Mouse (Mus musculus) adrenal gland, postnatal 10 days (tissue): ENCODE measurements around the gene Wdr11. TPM values are rescaled to one million over a fixed set of nuclear protein-coding genes. Genes with fewer than 3 reads are reported as not detected.

Experiments
- DNase-seq: peaks from one replicate; pipeline ENCODE4 v3.0.0; 2021; ENCODE audit warnings: mixed read lengths
- total RNA-seq, 2 experiments: library from RNA; stranded (reverse); gene quantifications; 2 replicates each; pipeline ENCODE4 v1.2.3; 2021

Wdr11 gene
- total RNA-seq, 2 experiments from 2014 or later: 37.6 to 45.6 TPM

DNA sequence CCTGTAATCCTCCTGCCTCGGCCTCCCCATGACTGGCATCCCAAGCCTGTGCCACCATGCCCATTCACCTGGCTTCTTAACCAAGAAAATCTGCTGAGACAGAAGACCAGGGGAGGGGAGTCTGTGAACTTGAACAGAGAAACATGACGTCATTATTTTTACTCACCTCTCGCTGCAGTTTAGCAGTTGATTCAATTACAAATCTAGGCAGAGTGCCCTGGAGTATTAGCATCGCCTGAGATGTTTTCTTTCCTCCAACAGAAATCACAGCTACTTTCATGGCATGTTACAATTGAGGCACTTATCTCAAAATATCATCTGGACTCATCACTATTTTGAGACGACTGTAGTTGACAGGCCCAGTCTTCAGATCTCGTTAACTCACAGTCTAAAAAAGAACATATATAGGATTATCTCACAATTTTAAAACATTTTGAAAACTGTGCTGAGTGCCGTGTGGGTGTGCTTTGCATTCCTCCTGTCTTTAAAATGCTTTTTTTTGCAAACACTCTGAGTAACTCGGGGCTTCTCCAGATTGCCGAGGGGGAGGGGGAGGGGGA, 61.3 kb downstream of the Wdr11 start:
- DNase-seq: no peak

DNA sequence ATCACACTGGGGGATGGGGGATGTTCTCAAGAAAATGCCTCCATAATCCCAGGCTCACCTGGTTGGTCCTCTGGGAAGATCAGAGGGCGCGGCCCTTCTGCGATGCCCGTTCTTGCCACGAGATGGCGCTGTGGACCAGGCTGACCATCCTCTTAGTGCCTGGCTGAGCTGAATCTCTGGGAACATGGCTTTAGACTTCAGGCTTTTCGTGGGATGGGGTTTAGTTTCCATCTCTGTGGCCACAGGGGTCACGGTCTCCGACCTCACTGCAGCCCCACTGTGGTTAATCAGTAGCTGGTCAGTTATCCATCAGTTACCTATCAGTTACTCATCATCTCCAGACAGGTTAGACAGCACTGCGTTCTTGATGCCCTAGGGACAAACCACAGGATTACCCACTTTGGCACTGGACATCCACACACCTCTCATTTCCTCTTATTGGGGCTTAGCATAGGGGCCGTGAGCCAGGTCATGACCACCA, 62.2 kb downstream of the Wdr11 start:
- DNase-seq: peak; percentile 92

DNA sequence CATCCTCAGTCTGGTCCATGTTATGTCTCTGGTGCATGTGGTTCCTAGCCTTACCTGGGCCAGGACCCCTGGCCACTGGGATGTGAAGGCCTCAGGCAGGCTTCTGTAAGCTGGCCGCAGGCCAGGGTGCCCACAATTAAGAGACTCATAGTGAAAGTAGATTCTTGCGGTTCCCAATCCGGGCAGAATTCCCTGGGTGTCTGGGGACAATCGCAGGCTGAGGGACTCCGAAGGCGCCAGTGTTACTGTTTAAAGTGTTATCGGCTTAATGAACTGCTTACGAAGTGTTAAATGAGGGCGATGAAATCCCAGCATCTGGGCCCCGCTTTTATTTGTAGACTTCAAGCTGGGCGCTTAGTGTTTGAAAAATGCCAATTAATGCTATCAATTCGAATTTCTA, 63.3 kb downstream of the Wdr11 start:
- no peak for DNase-seq

DNA sequence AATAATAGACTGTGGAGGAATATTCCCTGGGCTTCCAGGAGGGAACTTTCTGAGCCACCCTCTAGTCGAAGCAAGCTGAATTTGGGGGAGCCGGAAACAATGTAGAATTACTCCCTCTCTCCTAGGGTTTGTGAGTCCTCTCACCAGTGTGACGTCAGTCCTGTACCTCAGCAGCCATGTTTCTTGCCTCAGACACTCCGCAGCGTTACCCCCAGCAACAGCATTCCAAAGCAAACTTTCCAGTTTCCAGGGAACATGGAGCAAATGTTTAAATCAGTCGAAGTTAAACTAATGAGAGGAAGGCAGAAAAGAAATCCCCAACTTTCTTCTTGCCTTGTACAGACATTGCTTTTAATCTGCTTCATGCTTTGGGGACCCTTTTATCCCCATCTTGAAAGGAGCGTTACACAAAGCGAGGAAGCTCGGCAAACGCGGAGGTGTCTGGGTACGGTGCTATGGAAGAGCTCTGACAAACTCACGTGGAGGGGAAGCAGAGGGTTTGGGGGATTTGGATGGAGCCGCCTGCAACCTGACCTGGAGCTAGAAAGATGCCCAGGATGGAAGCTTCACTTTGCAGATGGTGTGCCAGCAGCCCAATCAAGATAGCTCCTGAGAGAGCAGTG, 64.1 kb downstream of the Wdr11 start:
- no peak for DNase-seq

DNA sequence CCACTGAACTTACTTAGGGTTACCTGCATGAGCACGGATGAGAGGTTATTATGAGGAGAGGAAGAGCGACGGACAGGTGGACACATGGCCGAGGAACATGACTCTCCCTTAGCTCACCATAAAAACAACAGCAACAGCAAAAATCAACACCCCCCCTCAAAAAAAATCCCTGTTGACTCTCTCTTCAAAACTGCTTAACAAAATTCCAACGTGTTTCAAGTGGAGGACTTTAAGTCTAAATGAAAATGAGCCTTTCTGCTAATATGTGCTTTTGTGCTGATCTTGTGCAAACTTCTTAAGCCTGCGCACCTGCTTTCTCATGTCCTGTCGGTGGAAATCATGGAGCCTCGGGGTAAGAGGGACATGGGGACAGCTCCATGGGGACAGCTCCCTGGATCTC, 66.2 kb downstream of the Wdr11 start:
- no peak for DNase-seq

DNA sequence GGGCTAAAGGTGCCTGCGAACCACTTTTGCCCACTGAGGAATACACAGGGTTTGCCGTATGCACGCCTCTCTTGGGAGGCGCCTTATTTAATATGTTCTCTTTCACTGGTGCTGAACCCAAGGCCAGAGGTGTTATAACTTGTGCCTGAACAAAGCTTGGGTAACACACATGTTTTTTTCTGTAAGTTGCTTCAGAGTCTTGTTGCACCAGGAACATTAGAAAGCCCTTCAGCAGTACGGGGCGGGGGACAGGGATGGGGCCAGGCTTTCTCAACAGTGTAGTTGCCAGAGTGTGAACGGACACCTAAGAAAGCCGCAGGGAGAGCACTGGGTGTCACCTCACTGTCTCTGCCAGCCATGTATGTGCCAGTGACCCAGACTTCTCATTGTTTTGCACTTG, 68.1 kb downstream of the Wdr11 start:
- no peak for DNase-seq

DNA sequence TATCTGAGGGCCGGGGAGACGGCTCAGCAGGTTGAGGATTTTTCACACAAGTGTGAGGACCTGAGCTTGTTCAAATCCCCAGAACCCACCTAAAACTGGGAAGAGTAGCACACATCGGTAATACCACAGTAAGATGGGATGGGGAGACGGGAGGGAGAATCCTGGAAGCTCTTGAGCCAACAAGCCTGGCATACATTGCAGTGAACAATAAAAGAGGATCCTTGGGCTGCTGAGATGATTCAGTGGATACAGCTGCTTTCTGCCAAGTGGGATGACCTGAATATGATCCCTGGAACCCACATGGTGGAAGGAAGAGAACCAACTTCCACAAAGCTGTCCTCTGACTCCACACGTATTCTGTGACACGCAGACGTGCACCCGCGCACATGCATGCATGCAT, 68.9 kb downstream of the Wdr11 start:
- DNase-seq: no peak

DNA sequence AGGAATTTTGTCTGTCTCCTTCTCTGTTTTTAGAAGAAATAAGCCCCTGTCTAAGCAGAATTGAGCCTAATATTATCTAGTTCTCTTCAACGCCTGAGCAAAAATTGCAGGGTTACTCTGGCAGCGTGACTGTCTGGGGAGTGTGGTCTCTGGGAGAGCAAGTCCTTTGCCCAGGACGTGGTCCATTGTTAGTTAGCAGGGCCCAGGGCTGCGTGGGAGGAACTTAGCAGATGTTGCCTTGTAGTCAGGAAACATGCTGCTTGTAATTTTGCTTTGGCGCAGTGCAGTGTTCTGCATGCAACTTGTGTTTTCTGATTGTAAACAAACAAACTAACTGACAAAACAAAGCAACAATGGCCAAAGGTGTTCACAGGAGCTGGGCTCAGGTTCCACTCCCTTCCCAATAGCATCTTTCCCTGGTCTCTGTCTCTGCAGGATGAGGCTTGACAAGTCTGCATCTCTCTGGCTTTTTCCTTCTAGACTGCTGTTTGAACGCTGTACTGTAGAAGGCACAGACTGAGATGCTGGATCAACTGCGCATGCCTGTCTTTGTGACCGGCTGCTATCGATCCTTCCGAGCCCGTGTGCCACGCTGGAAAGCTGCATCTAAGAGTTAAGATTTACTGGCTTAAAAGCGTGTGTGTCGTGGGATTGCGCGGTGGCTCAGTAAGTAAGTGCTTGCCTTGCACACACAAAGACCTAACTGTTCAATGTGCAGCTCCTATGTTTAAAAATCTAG, 70.6 kb downstream of the Wdr11 start:
- DNase-seq: no peak

DNA sequence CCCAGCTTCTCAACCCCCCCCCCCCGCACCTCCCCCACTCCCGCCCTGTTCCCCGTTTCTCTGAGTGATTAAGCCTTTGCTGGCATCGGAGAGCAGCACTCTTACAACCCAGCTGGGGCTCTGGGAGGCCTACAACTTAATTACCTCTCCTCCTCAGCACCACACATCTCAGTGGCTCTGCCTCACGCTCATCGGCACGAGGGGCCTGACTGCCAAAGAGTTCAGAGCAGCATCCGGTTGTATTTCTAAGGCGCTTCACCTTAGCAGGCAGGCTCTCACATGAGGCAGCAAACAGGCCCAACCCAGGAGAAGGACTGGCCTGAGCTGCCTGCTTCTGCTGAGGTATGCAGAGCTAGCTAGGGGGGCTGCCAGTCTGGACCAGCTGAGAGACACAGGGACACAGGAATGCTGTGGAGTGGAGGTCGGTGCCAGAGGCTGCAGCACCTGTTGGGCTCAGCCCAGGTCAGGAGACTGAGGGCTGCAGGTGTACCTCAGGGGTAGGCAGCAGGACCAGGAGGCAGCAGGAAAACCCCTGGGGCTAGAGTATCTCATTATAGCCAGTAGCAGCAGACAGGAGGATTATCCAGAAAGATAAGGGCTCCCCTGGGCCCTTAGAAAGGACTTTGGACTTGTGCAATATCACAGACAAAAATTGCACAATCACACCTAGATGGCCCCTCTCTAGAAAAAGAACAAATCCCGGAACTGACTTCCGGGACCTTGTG, 72.3 kb downstream of the Wdr11 start:
- DNase-seq: no peak

DNA sequence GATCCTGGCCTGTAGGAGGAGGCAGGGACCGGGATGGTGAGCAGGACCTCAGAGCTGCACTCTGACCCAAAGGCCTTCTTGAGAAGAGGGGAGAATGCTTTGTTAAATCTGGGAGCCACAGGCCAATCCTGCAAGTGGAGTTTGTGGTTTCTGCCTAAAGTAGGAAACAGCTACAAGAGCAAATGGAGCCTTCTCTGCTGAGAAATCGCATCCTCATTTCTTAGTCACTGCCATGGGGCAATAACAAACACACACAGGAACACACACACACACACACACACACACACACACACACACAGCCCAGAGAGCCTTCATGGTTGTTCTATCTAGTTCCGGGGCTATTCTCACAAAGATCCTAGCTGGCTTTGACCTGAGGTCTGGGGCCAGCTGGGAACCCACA, 73.7 kb downstream of the Wdr11 start:
- no peak for DNase-seq

DNA sequence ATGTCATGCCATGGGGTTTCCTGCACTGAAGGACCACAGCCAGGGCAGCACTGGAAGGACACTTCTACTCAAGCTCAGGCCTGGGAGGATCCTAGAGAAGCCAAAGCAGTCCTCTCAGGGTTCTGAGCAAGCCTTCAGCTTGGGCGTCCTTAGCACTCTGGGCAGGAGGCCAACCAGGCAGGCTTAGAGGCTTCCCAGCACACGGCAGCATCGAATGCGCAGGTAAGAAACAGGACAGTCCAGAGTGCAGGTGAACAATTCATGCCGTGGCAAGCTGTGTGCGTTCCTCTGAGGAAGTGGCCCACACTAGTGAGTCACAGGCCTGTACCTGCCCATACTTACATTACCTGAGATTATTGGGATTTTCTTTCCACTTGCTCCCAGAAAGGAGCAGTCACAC, 74.3 kb downstream of the Wdr11 start:
- DNase-seq: peak; percentile 68

DNA sequence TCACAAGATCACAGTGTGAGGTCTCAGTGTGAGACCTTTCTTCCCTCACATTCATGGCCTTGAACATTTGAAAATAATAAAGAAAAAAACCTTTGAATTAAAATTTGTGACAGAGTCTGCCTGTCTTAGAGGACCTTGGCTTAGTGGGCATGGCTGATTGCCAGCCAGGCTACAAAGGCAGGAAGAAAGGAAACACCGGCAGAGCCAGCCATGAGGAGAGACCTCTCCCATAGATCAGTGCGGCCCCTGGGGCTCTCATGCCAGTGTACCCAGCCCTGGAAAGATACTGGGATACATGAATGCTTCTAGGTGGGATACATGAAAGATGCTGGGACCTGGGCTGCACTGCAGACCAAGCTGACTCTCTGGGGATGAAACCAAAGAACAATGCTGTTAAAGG, 74.9 kb downstream of the Wdr11 start:
- DNase-seq: no peak

DNA sequence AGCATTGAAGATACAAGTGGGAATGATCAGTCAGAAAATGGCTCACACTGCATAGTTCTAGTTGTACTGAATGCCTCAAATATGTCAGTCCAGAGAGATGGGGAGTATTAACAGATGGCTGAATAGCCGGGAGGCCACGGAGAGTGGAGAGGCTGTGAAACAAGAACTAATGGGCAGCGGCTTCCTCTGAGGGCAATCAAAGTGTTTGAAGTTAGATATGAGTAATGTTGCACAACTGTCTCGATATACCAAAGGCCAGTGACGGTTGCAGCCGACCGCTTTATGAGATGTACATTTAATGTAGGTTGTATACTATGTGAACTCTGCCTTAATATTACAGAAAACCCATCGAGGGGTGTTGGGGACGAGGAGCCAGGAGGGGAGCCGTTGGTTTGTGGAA, 78.6 kb downstream of the Wdr11 start:
- no peak for DNase-seq

DNA sequence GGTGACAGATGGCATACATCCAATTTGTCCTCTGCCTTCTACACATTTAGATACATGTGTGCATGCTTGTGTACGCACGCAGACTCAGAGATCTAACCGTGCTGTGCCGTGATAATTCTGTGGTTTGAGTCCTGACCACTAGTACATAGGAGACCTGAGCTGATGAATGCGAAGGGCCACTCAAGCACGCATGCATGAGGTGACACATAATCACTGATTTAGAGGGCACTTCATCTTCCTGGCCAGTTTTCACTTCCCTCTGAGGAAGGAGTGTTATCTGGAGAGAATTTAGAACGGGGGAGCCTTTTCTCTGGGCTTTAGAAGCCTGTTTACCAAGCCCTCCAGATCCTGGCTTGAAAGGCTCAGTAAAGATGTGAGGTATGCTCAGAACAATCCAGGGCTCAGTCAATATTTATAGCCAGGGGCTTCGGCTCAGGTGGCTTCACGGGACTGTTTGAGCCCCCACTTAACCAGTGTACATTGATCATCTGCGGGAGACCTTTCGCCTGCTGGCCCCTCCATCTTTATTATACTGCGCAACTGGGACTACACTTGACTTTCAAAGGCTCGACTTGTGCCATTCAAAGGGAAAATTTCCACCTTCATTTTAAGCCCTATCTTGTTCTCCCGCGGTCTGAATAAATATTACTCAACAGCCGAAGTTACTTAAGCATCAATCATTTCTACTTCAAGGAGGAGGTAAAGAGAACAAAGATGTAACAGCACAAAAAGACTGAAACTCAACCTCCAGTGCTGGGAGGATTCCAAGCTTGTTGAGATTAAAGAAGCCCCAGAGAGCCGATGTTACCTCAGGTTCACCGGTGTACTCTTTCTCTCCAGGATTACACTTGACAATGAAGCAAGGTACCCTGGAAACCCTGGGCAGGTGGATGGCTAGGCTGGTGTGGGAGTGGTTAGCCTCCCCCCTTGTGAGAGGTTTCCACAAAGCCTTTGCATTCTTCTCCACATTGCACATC, 80.3 kb downstream of the Wdr11 start:
- no peak for DNase-seq

DNA sequence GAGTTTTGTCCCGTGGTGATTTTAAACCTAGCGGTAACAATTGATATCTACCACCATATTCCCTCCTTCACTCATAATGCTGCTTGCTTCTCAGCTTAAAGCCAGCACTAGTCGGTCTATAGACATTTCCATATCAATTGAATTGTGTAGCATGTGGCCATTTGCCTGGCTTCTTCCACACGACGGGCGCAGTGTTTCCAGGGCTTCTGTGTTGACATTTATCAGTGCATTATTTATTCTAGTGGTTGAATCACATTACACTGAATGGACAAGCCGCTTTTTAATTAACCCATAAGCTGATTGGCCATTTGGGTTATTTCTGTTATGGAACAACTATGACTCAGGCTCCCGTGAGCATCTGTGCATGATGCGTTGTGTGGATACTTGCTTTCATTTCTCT, 82.1 kb downstream of the Wdr11 start:
- no peak for DNase-seq

DNA sequence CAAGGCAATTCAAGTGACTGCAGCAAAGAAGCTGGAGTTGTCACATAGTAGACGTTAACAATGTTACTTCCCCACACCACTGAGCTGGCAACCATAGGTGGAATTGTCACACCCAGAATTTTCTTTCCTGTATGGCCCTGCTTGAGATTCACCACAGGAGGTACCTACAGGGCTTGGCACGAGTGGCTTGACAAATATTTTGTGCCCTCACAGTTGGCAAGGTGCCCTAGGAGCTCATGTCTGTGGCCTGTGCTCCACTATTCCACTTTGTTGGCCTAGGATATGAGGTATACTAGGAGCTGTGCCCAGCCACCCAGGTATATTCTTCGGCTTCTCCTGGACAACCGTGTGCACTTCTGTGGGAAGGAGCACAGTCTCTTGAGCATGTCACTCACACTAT, 82.9 kb downstream of the Wdr11 start:
- DNase-seq: no peak

DNA sequence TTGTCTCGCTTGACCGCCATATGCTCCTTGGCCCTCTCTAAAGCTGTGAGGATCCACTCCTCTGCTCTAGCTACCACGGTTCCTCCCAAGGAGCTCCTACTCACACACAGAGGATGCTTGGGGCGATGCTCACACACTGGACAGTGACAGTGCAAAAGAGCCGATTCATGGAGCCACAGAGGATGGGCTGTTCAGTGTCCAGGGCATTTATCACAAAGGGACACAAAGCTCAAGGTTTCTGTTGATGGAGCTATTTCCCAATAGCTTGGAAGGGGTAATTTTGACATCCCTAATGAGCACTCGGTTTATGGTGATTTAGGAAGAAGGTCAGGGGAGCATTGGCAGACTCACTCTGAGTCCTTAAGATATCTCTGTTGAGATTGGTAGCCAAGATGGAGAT, 84.2 kb downstream of the Wdr11 start:
- DNase-seq: no peak

DNA sequence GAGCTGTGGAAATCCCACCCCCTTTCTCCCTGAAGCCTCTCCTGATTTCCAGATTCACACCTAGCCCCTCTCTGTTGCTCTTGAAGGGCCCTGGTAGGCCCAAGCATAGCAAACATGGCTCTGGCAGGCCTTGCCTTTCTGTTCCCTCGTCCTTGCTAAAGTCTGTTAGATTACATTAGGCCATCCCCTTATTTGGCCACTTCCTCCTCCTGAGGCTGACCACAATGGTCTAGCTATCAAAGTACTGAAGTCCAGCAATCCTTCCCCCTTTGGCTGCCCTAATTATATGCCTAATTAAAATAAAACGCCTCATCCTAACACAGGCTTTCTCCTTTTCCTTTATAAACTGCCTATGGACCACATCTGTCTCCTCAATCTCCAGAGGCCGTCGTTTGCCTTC, 85.5 kb downstream of the Wdr11 start:
- DNase-seq: no peak

DNA sequence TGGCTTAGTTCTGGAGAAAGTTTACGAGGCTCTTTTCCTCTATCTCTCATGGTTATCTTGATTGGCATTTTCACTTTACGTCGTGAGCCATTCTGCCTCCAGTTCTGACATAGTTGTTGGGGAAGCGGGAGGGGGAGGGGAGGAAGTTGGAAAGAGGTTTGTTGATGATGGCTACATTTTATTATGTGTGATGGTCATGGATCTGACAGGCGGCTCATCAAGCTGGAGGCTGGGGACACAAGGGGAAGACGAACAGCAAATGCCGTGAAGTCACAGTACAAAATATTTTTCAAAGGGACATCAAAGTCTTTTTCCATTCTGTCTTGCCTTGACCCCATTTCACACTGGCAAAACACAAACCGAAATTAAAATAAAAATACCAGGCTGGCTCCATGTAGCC, 86.8 kb downstream of the Wdr11 start:
- DNase-seq: peak; percentile 65

DNA sequence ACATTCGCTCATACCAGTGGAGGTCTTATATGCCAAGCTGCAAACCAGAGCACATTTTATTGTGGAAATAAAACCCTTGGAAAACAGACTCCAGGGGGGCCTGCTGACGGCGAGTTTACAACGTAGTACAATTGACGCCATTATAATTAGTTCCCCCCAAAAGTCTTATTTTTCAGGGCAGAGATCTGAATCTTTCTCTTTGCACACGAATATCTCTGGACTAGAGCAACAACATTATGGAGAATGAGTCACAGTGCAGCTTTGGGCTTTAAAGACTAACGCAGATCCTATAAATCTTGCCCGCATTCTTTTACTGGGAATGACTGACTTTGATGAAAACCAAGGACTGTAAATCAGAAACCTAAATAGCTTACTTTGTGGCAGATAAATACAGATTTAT, 87.3 kb downstream of the Wdr11 start:
- DNase-seq: no peak

DNA sequence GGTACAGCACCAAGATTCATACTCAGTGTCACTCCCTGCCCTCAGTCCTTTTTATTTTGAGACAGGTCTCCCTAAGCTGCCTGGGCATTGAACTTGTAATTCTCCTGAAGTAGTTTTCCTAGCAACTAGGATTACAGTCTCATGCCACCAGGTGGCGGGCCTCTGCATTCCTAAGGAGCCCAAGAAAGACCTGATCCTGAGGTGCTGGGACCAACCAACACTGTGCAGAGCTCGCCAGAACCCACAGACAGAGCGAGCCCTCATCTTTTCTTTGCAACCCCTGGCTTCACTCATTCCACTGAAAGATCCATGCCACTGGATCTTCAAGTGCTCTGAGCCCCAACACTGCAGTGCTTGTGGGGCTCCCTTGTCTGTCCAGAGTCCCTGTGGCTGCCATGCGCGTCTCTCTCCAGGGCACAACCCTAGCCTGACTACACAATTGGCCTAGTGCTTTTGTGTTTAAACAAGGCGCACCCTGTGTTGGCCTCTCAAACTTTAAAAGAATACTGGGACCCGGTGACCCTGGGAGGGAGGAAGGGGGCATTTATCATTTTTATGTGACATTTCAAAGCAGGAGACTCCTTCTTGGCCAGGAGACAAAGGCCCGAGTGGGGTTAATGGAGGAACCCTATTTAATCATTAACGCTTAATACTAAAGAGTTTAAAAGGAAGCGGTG, 89.0 kb downstream of the Wdr11 start:
- DNase-seq: peak; percentile 74
